In genomic region chr15:38143495-38143894, GRCm38 (mm10) we compare ENCODE assay signal across 25 mouse cellular contexts.
DNase-seq lines count a peak whose midpoint lies in the region; ATAC-seq and TF ChIP-seq lines count a peak whose summit lies in the region.
"Had no signal": no experiment of that assay in that cellular context is flagged by ENCODE, and none has a peak within 500 bp of the region (broad histone marks: within the 10 kb centered on the region; RNA-seq: fewer than 3 reads in every experiment).

No protein-coding gene starts in this region.

- H3K9ac ChIP-seq in stomach, embryonic 15.5 days: no peak overlapping the region
- no peak overlapping the region for H3K9ac ChIP-seq in stomach, postnatal 0 days (ENCODE audit: low read length)
- no peak overlapping the region for H3K9ac ChIP-seq in liver, embryonic 16.5 days (ENCODE audit: low read depth, low read length)
- H3K9ac ChIP-seq in hindbrain, embryonic 12.5 days: no peak overlapping the region
- H3K9ac ChIP-seq in kidney, embryonic 14.5 days (ENCODE audit: low read depth, low read length): no peak overlapping the region
- H3K9ac ChIP-seq: forebrain, embryonic 15.5 days; lung, embryonic 15.5 days had no signal

- peak; percentile 56; the same call in 1 of the 2 replicates for ATAC-seq in stomach, embryonic 15.5 days (ENCODE audit: insufficient read depth, low FRiP score, low read depth)
- ATAC-seq in stomach, postnatal 0 days (ENCODE audit: low FRiP score, low TSS enrichment): no peak
- peak; percentile 91 for ATAC-seq in liver, embryonic 16.5 days (ENCODE audit: low read depth)
- ATAC-seq in hindbrain, embryonic 12.5 days (ENCODE audit: low FRiP score): no peak
- ATAC-seq in kidney, embryonic 14.5 days (ENCODE audit: low FRiP score, low TSS enrichment): no peak
- ATAC-seq: CD4-positive, CD25-positive, alpha-beta regulatory T cell, adult 4 months; forebrain, embryonic 15.5 days; hindbrain, embryonic 16.5 days; intestine, embryonic 16.5 days had no signal

- DNase-seq in stomach, postnatal 0 days (ENCODE audit: low spot score): no peak
- peak; percentile 21 for DNase-seq in c-Kit-positive CD71-positive TER-119-negative erythroid progenitor cells, embryonic 14.5 days (ENCODE audit: low read depth)
- peak; percentile 69 for DNase-seq in liver
- no peak for DNase-seq in right cerebral cortex, adult 18-20 months
- DNase-seq: adrenal gland, postnatal 10 days; cerebellum, adult 11-12 months; cerebellum, postnatal 10 days; gastrocnemius, postnatal 36 days; lung, postnatal 36 days; midbrain, embryonic 14.5 days; right cerebral cortex, postnatal 14 days; spleen, adult 18-20 months; thymus, adult 2 months; thymus, postnatal 4 days had no signal

- H3K4me1 ChIP-seq in stomach, embryonic 15.5 days: no peaks in the 10 kb centered on the region
- H3K4me1 ChIP-seq in stomach, postnatal 0 days (replicated peaks; ENCODE audit: control insufficient read depth, insufficient read depth): no peaks in the 10 kb centered on the region
- peaks cover 10% of the 10 kb centered on the region for H3K4me1 ChIP-seq in liver, embryonic 16.5 days (ENCODE audit: control insufficient read depth, low read depth, low read length)
- H3K4me1 ChIP-seq in hindbrain, embryonic 12.5 days: no peaks in the 10 kb centered on the region
- H3K4me1 ChIP-seq in kidney, embryonic 14.5 days (ENCODE audit: control insufficient read depth, insufficient read depth, low read length): no peaks in the 10 kb centered on the region
- H3K4me1 ChIP-seq: forebrain, embryonic 15.5 days; lung, embryonic 15.5 days had no signal

- WGBS in stomach, embryonic 15.5 days: 83% methylated on average over 2 of the region's 2 CpGs
- WGBS in stomach, postnatal 0 days: 69% methylated on average over 2 of the region's 2 CpGs
- WGBS in liver, embryonic 16.5 days (ENCODE audit: insufficient replicate concordance): 38% methylated on average over 2 of the region's 2 CpGs
- 89% methylated on average over 2 of the region's 2 CpGs for WGBS in hindbrain, embryonic 12.5 days
- 89% methylated on average over 2 of the region's 2 CpGs for WGBS in kidney, embryonic 14.5 days

- H3K27ac ChIP-seq in stomach, embryonic 15.5 days: no peak overlapping the region
- no peak overlapping the region for H3K27ac ChIP-seq in stomach, postnatal 0 days (replicated peaks)
- peak overlapping the region; percentile 50; the same call in 1 of the 2 replicates for H3K27ac ChIP-seq in liver, embryonic 16.5 days (ENCODE audit: low read length)
- no peak overlapping the region for H3K27ac ChIP-seq in hindbrain, embryonic 12.5 days
- H3K27ac ChIP-seq in kidney, embryonic 14.5 days (ENCODE audit: low read depth, low read length): no peak overlapping the region
- H3K27ac ChIP-seq: forebrain, embryonic 15.5 days; left cerebral cortex, adult 2 months; lung, embryonic 15.5 days had no signal

- H3K9me3 ChIP-seq in stomach, embryonic 15.5 days: no peaks in the 10 kb centered on the region
- no peaks in the 10 kb centered on the region for H3K9me3 ChIP-seq in stomach, postnatal 0 days (ENCODE audit: control insufficient read depth, low read length)
- H3K9me3 ChIP-seq in liver, embryonic 16.5 days (replicated peaks; ENCODE audit: control insufficient read depth, low read length): no peaks in the 10 kb centered on the region
- no peaks in the 10 kb centered on the region; the same call in 1 of the 2 replicates for H3K9me3 ChIP-seq in hindbrain, embryonic 12.5 days (replicated peaks)
- no peaks in the 10 kb centered on the region for H3K9me3 ChIP-seq in kidney, embryonic 14.5 days (ENCODE audit: control insufficient read depth, low read length)
- H3K9me3 ChIP-seq: forebrain, embryonic 15.5 days; lung, embryonic 15.5 days had no signal

- no peak overlapping the region for H3K4me3 ChIP-seq in stomach, embryonic 15.5 days (replicated peaks)
- no peak overlapping the region for H3K4me3 ChIP-seq in stomach, postnatal 0 days (ENCODE audit: low read depth, low read length)
- peak overlapping the region; percentile 21; the same call in 1 of the 2 replicates for H3K4me3 ChIP-seq in liver, embryonic 16.5 days (ENCODE audit: low read depth, low read length)
- H3K4me3 ChIP-seq in hindbrain, embryonic 12.5 days: no peak overlapping the region
- no peak overlapping the region for H3K4me3 ChIP-seq in kidney, embryonic 14.5 days (ENCODE audit: low read length)
- H3K4me3 ChIP-seq: forebrain, embryonic 15.5 days; left cerebral cortex, adult 2 months; lung, embryonic 15.5 days had no signal

- no peaks in the 10 kb centered on the region for H3K27me3 ChIP-seq in stomach, embryonic 15.5 days (replicated peaks)
- H3K27me3 ChIP-seq in stomach, postnatal 0 days (ENCODE audit: control insufficient read depth, insufficient read depth, low read length): no peaks in the 10 kb centered on the region
- no peaks in the 10 kb centered on the region for H3K27me3 ChIP-seq in liver, embryonic 16.5 days (ENCODE audit: control insufficient read depth, insufficient read depth, low read depth, low read length)
- H3K27me3 ChIP-seq in hindbrain, embryonic 12.5 days: no peaks in the 10 kb centered on the region
- no peaks in the 10 kb centered on the region for H3K27me3 ChIP-seq in kidney, embryonic 14.5 days (ENCODE audit: control insufficient read depth, insufficient read depth, low read length)
- H3K27me3 ChIP-seq: forebrain, embryonic 15.5 days; lung, embryonic 15.5 days had no signal

- no peaks in the 10 kb centered on the region for H3K36me3 ChIP-seq in stomach, embryonic 15.5 days
- H3K36me3 ChIP-seq in stomach, postnatal 0 days (ENCODE audit: control insufficient read depth, insufficient read depth, low read length): no peaks in the 10 kb centered on the region
- H3K36me3 ChIP-seq in liver, embryonic 16.5 days (ENCODE audit: control insufficient read depth, insufficient read depth): no peaks in the 10 kb centered on the region
- no peaks in the 10 kb centered on the region for H3K36me3 ChIP-seq in hindbrain, embryonic 12.5 days
- H3K36me3 ChIP-seq in kidney, embryonic 14.5 days (ENCODE audit: control insufficient read depth, insufficient read depth, low read length): no peaks in the 10 kb centered on the region
- H3K36me3 ChIP-seq: forebrain, embryonic 15.5 days; lung, embryonic 15.5 days had no signal

- TF ChIP-seq EP300 in stomach, postnatal 0 days (optimal IDR thresholded peaks at IDR 0.05): no peak

- no peak overlapping the region for H3K4me2 ChIP-seq in stomach, embryonic 15.5 days
- no peak overlapping the region for H3K4me2 ChIP-seq in stomach, postnatal 0 days (replicated peaks; ENCODE audit: low read depth)
- peak overlapping the region; percentile 18; the same call in 1 of the 2 replicates for H3K4me2 ChIP-seq in liver, embryonic 16.5 days (ENCODE audit: low read depth, low read length)
- H3K4me2 ChIP-seq in hindbrain, embryonic 12.5 days (replicated peaks): no peak overlapping the region
- H3K4me2 ChIP-seq in kidney, embryonic 14.5 days (replicated peaks; ENCODE audit: low read depth, low read length): no peak overlapping the region
- H3K4me2 ChIP-seq: forebrain, embryonic 15.5 days; heart, embryonic 11.5 days; lung, embryonic 15.5 days had no signal

- TF ChIP-seq CTCF in stomach, postnatal 0 days (IDR thresholded peaks at IDR 0.05; ENCODE audit: low read depth): no peak

Comparison
In these comparisons a context has a peak if more than half of its experiments do, and no peak if none do; other contexts are left out.
1. ATAC-seq: peak in stomach, embryonic 15.5 days (single experiment) and liver, embryonic 16.5 days (single experiment); none in stomach, postnatal 0 days (single experiment), hindbrain, embryonic 12.5 days (single experiment) and kidney, embryonic 14.5 days (single experiment).
2. DNase-seq: peak in c-Kit-positive CD71-positive TER-119-negative erythroid progenitor cells, embryonic 14.5 days (single experiment) and liver (single experiment); none in stomach, postnatal 0 days (single experiment) and right cerebral cortex, adult 18-20 months (single experiment).